Mouse (Mus musculus): ENCODE data around the gene Olfr888. TPM values are rescaled to one million over a fixed set of nuclear protein-coding genes. Genes with fewer than 3 reads are reported as not detected.

Gene Olfr888
- not detected for polyA plus RNA-seq (2017; shearing (Covaris generic))

DNA sequence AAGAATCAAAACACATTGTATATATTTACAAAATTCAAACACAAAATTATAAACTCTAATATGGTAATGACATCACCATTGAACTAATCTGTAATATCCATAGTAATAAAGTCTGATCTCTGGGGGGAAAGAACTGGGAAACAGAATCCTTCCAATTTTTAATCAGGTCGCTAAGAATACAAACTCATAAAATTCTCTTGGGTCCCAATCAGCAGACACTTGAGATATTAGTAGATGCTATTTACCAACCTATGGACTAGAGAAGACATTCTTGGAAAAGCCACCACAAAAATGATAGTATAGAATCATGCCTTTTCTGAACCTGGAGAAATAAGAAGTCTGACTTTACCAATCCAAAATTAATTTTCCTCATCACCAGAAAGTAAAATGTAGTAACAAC is at the start of gene Olfr888:
TSS of gene Olfr888 (plus strand) at position 301 of the 400 bp plus-strand sequence.

DNA sequence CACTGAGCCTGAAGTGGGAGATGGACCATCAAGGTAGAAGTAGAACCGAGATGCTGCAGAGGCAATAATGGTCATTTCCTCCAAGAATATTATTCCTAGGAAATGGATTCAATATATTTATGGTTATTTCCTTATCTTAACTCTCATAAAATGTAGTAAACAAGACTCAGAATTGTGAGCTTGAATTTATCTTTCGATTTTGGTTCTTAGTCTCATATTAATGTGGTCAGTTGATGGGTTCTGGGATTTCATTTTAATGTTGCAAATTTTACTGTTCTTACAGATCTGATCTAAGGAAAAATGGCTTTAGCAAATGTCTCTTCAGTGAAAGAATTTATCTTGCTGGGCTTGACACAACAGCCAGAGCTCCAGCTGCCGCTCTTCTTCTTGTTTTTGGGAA is 46.9 kb upstream of the Olfr888 start, which contains the start of gene Olfr885:
TSS of gene Olfr885 (plus strand) at position 301 of the 400 bp plus-strand sequence.

DNA sequence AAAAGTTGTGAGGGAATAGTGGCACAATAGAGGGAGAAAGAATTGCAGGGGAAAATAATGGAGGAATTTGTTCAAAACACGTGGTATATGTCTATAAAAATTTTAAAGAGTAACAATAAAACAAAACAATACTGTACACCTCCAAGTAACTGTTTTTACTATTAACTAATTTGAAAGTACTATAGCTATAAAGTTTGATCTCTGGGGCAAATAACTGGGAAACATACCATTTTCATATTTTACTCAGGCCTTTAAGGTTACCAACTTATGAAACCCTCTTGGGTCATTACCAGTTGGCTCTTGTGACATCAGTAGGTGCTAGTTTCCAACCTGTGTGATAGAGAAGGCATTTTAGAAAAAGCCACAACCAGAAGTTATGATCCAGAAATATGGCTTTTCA is 24.2 kb upstream of the Olfr888 start, which contains the start of gene Olfr887:
TSS of gene Olfr887 (plus strand) at position 301 of the 400 bp plus-strand sequence.

DNA sequence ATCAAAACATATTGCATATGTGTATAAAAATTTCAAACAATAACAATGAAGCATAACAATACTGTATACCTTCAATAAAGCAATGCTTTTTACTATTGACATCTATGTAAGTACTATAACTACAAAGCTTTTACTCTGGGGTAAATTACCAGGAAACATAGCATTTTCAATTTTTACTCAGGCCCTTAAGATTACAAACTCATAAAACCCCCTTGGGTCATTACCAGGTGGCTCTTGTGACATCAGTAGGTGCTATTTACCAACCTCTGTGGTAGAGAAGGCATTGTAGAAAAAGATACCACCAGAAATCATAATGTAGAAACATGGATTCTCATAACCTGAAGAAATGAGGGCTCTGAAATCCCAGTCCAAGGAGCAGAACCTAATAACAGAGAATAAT is 7.0 kb downstream of the Olfr888 start, which contains the start of gene Olfr889:
TSS of gene Olfr889 (plus strand) at position 301 of the 400 bp plus-strand sequence.

DNA sequence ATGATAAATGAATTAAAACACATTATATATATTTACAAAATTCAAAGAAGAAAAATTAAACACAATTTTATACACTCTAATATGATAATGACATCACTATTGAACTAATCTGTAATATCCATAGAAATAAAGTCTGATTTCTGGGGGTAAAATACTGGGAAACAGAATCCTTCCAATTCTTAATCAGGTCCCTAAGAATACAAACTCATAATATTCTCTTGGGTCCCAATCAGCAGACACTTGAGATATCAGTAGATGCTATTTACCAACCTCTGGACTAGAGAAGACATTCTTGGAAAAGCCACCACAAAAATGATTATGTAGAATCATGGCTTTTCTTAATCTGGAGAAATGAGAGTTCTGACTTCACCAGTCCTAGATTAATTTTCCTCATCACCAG is 34.3 kb downstream of the Olfr888 start, which contains the start of gene Olfr890:
TSS of gene Olfr890 (plus strand) at position 301 of the 400 bp plus-strand sequence.

Other genes with a start within 250 kb of the Olfr888 start
- 0.04 TPM for gene Olfr145, start 211.4 kb upstream of the Olfr888 start, polyA plus RNA-seq (2017; shearing (Covaris generic))
- not detected for gene Olfr878, start 190.3 kb upstream of the Olfr888 start, polyA plus RNA-seq (2017; shearing (Covaris generic))
- gene Olfr881, start 116.3 kb upstream of the Olfr888 start, polyA plus RNA-seq (2017; shearing (Covaris generic)) = 0.06 TPM
- gene Olfr883, start 82.3 kb upstream of the Olfr888 start, polyA plus RNA-seq (2017; shearing (Covaris generic)) = not detected
- gene Olfr884, start 61.6 kb upstream of the Olfr888 start, polyA plus RNA-seq (2017; shearing (Covaris generic)) = not detected
- gene Olfr885, start 46.8 kb upstream of the Olfr888 start, polyA plus RNA-seq (2017; shearing (Covaris generic)) = not detected
- gene Olfr887, start 24.1 kb upstream of the Olfr888 start, polyA plus RNA-seq (2017; shearing (Covaris generic)) = not detected
- not detected for gene Olfr889, start 7.1 kb downstream of the Olfr888 start, polyA plus RNA-seq (2017; shearing (Covaris generic))
- gene Olfr890, start 34.4 kb downstream of the Olfr888 start, polyA plus RNA-seq (2017; shearing (Covaris generic)) = 0.10 TPM
- gene Olfr891, start 72.7 kb downstream of the Olfr888 start, polyA plus RNA-seq (2017; shearing (Covaris generic)) = not detected
- gene Olfr893, start 100.2 kb downstream of the Olfr888 start, polyA plus RNA-seq (2017; shearing (Covaris generic)) = not detected
- gene Olfr894, start 109.9 kb downstream of the Olfr888 start, polyA plus RNA-seq (2017; shearing (Covaris generic)) = not detected
- gene Olfr143, start 144.6 kb downstream of the Olfr888 start, polyA plus RNA-seq (2017; shearing (Covaris generic)) = not detected
- gene Olfr895, start 159.7 kb downstream of the Olfr888 start, polyA plus RNA-seq (2017; shearing (Covaris generic)) = not detected
- not detected for gene Olfr896-ps1, start 183.0 kb downstream of the Olfr888 start, polyA plus RNA-seq (2017; shearing (Covaris generic))
- gene Olfr25, start 220.9 kb downstream of the Olfr888 start, polyA plus RNA-seq (2017; shearing (Covaris generic)) = not detected
- gene Olfr898, start 240.3 kb downstream of the Olfr888 start, polyA plus RNA-seq (2017; shearing (Covaris generic)) = not detected